Mouse (Mus musculus) testis, postnatal 10 days (tissue): ENCODE measurements at regions not wholly inside any gene's neighbourhood (a gene's known extent, or its start where the extent isn't known, plus 50 kb on each side); places are given as distances from the start of the nearest gene placed in this dataset.
"Not testable (repeated sequence)": the region's sequence is repeated elsewhere in the genome, so short reads cannot be mapped to it uniquely, and the experiment has no call there.

Experiments
- DNase-seq: peaks from one replicate; pipeline ENCODE4 v3.0.0; 2021; ENCODE audit warnings: low spot score

GRCm38 (mm10) chr12:27977548-27978256, 574.5 kb downstream of the Dcdc2c start:
- DNase-seq, result no peak

- no peak for DNase-seq
Observed at GRCm38 (mm10) chr12:27962908-27963307, 589.3 kb downstream of the Dcdc2c start.

GRCm38 (mm10) chr12:27960064-27960463, 592.1 kb downstream of the Dcdc2c start:
- DNase-seq, result no peak

- DNase-seq, result no peak
Observed at GRCm38 (mm10) chr12:27947646-27948045, 604.6 kb downstream of the Dcdc2c start.

- no peak for DNase-seq
Observed at GRCm38 (mm10) chr12:27946866-27947459, 604.6 kb upstream of the Sox11 start.

- DNase-seq, result no peak
Observed at GRCm38 (mm10) chr12:27945411-27945810, 603.0 kb upstream of the Sox11 start.

GRCm38 (mm10) chr12:27941053-27941452, 598.7 kb upstream of the Sox11 start:
- DNase-seq, result no peak

GRCm38 (mm10) chr12:27932382-27933140, 590.2 kb upstream of the Sox11 start:
- DNase-seq, result no peak

- DNase-seq, result no peak
Observed at GRCm38 (mm10) chr12:27928366-27928963, 586.1 kb upstream of the Sox11 start.

GRCm38 (mm10) chr12:27926730-27927129, 584.4 kb upstream of the Sox11 start:
- no peak for DNase-seq

- no peak for DNase-seq
Observed at GRCm38 (mm10) chr12:27920607-27921006, 578.2 kb upstream of the Sox11 start.

GRCm38 (mm10) chr12:27916401-27916920, 574.1 kb upstream of the Sox11 start:
- no peak for DNase-seq

GRCm38 (mm10) chr12:27909417-27910100, 567.2 kb upstream of the Sox11 start:
- no peak for DNase-seq

GRCm38 (mm10) chr12:27896682-27897081, 554.3 kb upstream of the Sox11 start:
- not testable (repeated sequence) for DNase-seq

- no peak for DNase-seq
Observed at GRCm38 (mm10) chr12:27881720-27882119, 539.3 kb upstream of the Sox11 start.

GRCm38 (mm10) chr12:27866421-27866820, 524.0 kb upstream of the Sox11 start:
- no peak for DNase-seq

- DNase-seq, result peak; percentile 73
Observed at GRCm38 (mm10) chr12:27849537-27849936, 507.2 kb upstream of the Sox11 start.

- no peak for DNase-seq
Observed at GRCm38 (mm10) chr12:27849099-27849498, 506.7 kb upstream of the Sox11 start.

GRCm38 (mm10) chr12:27848141-27848540, 505.8 kb upstream of the Sox11 start:
- DNase-seq, result no peak

GRCm38 (mm10) chr12:27847397-27847796, 505.0 kb upstream of the Sox11 start:
- no peak for DNase-seq

- DNase-seq, result no peak
Observed at GRCm38 (mm10) chr12:27844958-27845357, 502.6 kb upstream of the Sox11 start.

- no peak for DNase-seq
Observed at GRCm38 (mm10) chr12:27838955-27839354, 496.6 kb upstream of the Sox11 start.
